Mouse (Mus musculus): ENCODE data around the gene Ifit3. TPM values are rescaled to one million over a fixed set of nuclear protein-coding genes. Genes with fewer than 3 reads are reported as not detected.

Ifit3 gene
- total and polyA plus RNA-seq, 2 experiments from 2014 or later: 1.8 to 3.1 TPM

DNA sequence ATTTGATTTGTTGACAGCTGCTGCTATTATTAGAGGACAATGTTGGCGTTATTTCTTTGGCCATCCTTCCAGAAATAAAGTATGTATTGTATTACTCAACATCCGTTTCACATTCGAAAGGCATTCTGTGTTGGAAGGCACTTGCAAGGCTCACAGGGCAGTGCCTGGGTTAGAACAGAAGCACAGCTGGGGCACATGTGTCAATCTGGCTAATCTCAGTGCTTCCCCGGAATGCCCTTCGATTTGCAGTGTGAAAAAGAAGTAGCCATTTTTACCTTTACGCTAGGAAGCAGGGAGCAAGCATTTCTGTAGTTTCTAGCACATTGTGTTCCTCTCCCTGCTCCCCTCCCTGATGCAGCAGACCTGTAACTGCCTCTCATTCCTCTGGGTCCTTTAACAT, 30.3 kb upstream of the Ifit3 start:
- DNase-seq (ENCODE audit: low spot score) (no peak), ATAC-seq (no peak)
- H3K9ac ChIP-seq (replicated peaks; ENCODE audit: low read length): no peak overlapping the region
- no peaks in the 10 kb centered on the region for H3K4me1 ChIP-seq (ENCODE audit: insufficient read depth, low read length)
- no peaks in the 10 kb centered on the region for H3K27me3 ChIP-seq (ENCODE audit: insufficient read depth, low read length)
- no peak for TF ChIP-seq CTCF (IDR thresholded peaks at IDR 0.05; ENCODE audit: low read depth)
- H3K9me3 ChIP-seq (ENCODE audit: low read length): no peaks in the 10 kb centered on the region
- H3K4me2 ChIP-seq (ENCODE audit: low read depth, low read length): 0 out of 2 replicates have a peak overlapping the region, but pooled peaks have one; percentile 11
- no peaks in the 10 kb centered on the region for H3K36me3 ChIP-seq (ENCODE audit: insufficient read depth, low read length)
- no peak overlapping the region for H3K27ac ChIP-seq
- whole genome bisulfite sequencing: 63% methylated on average over 6 of the region's 6 CpGs
- H3K4me3 ChIP-seq (ENCODE audit: low read length): no peak overlapping the region

DNA sequence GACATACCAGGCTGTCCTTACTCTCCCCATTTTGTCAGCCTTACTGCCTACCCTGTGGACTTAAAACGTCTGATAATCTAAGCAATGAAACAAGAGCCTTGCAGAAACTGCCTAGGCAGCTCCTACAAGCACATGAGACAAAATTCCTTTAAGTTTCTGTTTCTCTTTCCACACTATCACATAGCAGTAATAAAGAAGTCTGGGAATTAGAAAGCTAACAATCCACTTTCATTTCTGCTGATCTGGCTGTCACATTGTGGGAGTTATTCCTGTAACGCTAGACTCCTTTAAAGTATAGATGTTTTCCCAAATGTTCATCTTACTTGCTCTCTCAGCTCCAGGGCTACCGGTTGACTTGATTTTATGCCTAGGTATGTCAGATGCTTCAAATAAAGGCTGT, 29.8 kb upstream of the Ifit3 start:
- no peak overlapping the region for H3K9ac ChIP-seq (replicated peaks; ENCODE audit: low read length)
- WGBS: 75% methylated on average over 3 of the region's 3 CpGs
- no peak overlapping the region for H3K4me3 ChIP-seq (ENCODE audit: low read length)
- no peak for DNase-seq (ENCODE audit: low spot score)
- H3K27me3 ChIP-seq (ENCODE audit: insufficient read depth, low read length): no peaks in the 10 kb centered on the region
- TF ChIP-seq CTCF (IDR thresholded peaks at IDR 0.05; ENCODE audit: low read depth): no peak
- H3K4me2 ChIP-seq (ENCODE audit: low read depth, low read length): 0 out of 2 replicates have a peak overlapping the region, but pooled peaks have one; percentile 11
- no peaks in the 10 kb centered on the region for H3K36me3 ChIP-seq (ENCODE audit: insufficient read depth, low read length)
- no peaks in the 10 kb centered on the region for H3K4me1 ChIP-seq (ENCODE audit: insufficient read depth, low read length)
- no peaks in the 10 kb centered on the region for H3K9me3 ChIP-seq (ENCODE audit: low read length)
- ATAC-seq: no peak
- no peak overlapping the region for H3K27ac ChIP-seq

DNA sequence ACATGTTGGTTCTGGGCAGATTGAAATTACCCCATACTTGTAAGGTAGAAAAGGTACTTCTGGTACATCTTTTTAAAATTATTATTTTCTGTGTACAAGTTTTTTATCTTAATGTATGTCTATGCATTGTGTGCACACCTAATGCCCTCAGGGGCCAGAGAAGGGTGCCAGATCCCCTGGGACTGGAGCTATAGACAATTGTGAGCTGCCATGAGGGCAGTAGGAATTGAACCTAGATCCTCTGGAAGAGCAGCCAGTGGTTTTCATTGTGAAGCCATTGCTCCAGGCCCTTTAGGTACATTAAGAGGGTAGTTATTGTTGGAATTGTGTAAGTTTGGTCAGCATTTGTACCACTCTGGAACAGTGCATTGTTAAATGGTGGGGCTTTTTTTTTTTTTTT, 29.3 kb upstream of the Ifit3 start:
- Histone ChIP-seq H3K4me3 (ENCODE audit: low read length) (no peak overlapping the region), H3K27me3 (ENCODE audit: insufficient read depth, low read length) (no peaks in the 10 kb centered on the region), H3K9ac (replicated peaks; ENCODE audit: low read length) (no peak overlapping the region), H3K4me2 (ENCODE audit: low read depth, low read length) (no peak overlapping the region), H3K4me1 (ENCODE audit: insufficient read depth, low read length) (no peaks in the 10 kb centered on the region), H3K36me3 (ENCODE audit: insufficient read depth, low read length) (no peaks in the 10 kb centered on the region), H3K27ac (no peak overlapping the region), H3K9me3 (ENCODE audit: low read length) (no peaks in the 10 kb centered on the region)
- DNase-seq (ENCODE audit: low spot score): no peak
- TF ChIP-seq CTCF (IDR thresholded peaks at IDR 0.05; ENCODE audit: low read depth): no peak
- ATAC-seq: no peak

DNA sequence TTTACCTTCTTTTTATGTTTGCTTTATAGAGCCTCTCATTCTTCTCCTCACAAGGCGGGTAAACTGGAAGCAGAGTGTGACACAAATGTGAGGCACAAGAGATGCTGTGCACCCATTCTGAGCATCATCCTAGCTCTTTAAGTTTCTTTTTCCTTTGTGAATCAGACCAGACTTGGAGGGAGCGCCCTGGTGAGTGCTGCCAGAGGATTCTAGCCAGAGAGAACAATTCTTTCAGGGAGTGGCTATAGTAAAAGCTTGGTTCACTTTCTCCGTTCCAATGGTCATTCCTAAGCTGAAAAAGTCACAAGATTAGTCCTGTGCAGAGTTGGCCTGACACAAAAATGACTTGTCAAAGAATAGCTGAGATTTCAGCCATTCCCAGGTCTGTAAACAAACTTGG, 26.7 kb upstream of the Ifit3 start:
- no peak for ATAC-seq
- 77% methylated on average over 3 of the region's 3 CpGs for WGBS
- no peak overlapping the region for H3K4me3 ChIP-seq (ENCODE audit: low read length)

DNA sequence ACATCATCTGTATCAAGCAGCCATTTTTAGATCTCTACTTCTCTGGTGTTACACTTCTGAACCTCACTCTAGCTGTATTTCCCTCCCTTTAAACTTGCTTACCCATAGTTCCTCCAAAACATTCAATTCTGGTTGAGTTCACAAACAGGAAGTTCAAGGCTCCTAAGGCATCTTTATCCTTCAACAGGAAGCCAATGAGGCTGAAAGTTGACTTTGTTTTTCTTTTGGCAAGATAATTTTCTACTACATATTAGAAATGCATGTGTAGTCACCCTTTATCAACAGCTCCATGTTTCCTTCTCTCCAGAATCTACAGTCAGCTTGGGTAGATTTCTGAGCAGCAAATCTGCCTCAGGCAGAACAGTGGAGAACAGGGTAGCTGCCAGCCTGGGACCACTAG, 20.8 kb upstream of the Ifit3 start:
- H3K4me2 ChIP-seq (ENCODE audit: low read depth, low read length): no peak overlapping the region

More for the DNA sequence above, 26.7 kb upstream of the Ifit3 start:
- Histone ChIP-seq H3K4me2 (ENCODE audit: low read depth, low read length) (no peak overlapping the region), H3K27me3 (ENCODE audit: insufficient read depth, low read length) (no peaks in the 10 kb centered on the region), H3K36me3 (ENCODE audit: insufficient read depth, low read length) (no peaks in the 10 kb centered on the region), H3K4me1 (ENCODE audit: insufficient read depth, low read length) (no peaks in the 10 kb centered on the region), H3K9ac (replicated peaks; ENCODE audit: low read length) (no peak overlapping the region), H3K27ac (no peak overlapping the region), H3K9me3 (ENCODE audit: low read length) (no peaks in the 10 kb centered on the region)
- TF ChIP-seq CTCF (IDR thresholded peaks at IDR 0.05; ENCODE audit: low read depth): no peak
- DNase-seq (ENCODE audit: low spot score): no peak

DNA sequence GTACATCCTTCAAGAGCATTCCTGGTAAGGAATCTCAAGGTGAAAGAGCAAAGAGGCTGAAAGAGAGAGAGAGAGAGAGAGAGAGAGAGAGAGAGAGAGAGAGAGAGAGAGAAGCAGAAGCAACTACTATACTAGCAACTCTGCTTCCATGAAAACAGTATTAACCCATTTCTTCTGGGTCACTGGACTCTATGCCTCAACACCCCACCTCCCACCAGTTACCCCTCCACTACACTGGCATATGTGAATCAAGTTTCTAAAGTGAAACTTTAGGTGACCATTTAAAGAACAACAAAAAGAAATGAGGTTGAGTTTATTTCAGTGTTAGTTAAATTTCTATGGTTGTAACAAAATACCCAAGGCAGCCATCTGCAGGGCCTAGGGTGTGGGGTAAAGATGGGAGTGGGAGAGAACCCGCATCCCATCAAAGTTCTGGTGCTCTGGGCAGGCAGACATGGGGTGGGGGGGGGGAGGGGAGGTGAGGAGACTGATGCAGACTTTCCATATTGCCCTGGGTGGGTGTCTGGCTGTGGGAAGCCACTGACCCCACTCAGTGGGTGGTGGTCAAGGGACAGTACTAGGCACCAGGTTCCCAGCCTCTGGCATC, 17.1 kb upstream of the Ifit3 start:
- H3K27ac ChIP-seq: no peak overlapping the region
- H3K9me3 ChIP-seq (ENCODE audit: low read length): no peaks in the 10 kb centered on the region
- no peak overlapping the region for H3K4me3 ChIP-seq (ENCODE audit: low read length)
- H3K4me2 ChIP-seq (ENCODE audit: low read depth, low read length): no peak overlapping the region
- no peak for TF ChIP-seq CTCF (IDR thresholded peaks at IDR 0.05; ENCODE audit: low read depth)
- H3K9ac ChIP-seq (replicated peaks; ENCODE audit: low read length): no peak overlapping the region
- no peaks in the 10 kb centered on the region for H3K27me3 ChIP-seq (ENCODE audit: insufficient read depth, low read length)
- ATAC-seq (no peak), DNase-seq (ENCODE audit: low spot score) (no peak)
- H3K36me3 ChIP-seq (ENCODE audit: insufficient read depth, low read length): no peaks in the 10 kb centered on the region
- WGBS: 71% methylated on average over 1 of the region's 1 CpGs
- H3K4me1 ChIP-seq (ENCODE audit: insufficient read depth, low read length): no peaks in the 10 kb centered on the region

More for the DNA sequence above, 20.8 kb upstream of the Ifit3 start:
- TF ChIP-seq CTCF (IDR thresholded peaks at IDR 0.05; ENCODE audit: low read depth): no peak
- H3K27me3 ChIP-seq (ENCODE audit: insufficient read depth, low read length): no peaks in the 10 kb centered on the region
- DNase-seq (ENCODE audit: low spot score): no peak
- no peak overlapping the region for H3K4me3 ChIP-seq (ENCODE audit: low read length)
- no peak for ATAC-seq
- no peaks in the 10 kb centered on the region for H3K9me3 ChIP-seq (ENCODE audit: low read length)
- no peak overlapping the region for H3K9ac ChIP-seq (replicated peaks; ENCODE audit: low read length)
- no peaks in the 10 kb centered on the region for H3K4me1 ChIP-seq (ENCODE audit: insufficient read depth, low read length)
- no peak overlapping the region for H3K27ac ChIP-seq
- no peaks in the 10 kb centered on the region for H3K36me3 ChIP-seq (ENCODE audit: insufficient read depth, low read length)

DNA sequence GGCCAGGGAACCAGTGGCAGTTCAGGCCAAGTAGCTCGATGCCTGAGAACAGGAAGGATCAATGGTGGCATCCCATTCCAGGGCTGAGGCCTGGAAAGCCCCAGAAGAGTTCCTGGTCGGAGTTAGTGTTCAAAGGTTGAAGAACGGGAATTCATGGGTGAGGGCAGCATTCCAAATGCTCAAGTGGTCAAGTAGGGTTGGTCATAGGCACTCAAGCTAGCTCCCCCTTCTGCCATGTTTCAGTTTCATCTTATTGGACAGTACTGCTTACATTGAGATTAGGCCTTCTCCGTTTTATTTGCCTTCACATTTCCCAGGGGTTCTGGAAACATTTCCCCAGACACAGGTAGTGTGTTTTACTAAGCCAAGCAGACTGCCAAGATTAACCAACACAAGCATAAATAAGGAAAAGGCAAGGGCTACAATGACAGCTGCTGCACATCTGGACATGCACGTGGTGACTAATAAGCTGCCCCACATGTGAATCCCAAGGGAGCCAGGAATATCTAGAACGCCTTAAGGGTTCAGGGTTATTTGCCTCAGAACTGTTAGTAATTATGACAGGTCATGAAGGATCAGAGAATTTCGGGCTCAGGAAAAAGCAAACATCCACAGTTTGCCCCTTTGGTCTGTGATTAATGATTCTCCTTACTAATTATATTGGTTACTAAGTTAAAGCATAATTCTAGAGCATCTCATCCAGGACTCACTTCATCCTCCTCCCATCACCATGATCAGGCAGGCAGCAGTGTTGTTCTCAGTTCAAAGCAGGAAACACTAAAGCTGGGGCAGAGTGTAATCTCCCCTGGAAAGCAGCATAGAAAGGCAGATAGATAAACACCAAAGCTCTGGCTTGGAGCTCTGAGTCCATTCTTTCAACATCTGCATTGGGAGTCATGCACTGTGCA, 14.1 kb upstream of the Ifit3 start:
- ATAC-seq: no peak

More for the DNA sequence above, 14.1 kb upstream of the Ifit3 start:
- no peak overlapping the region for H3K9ac ChIP-seq (replicated peaks; ENCODE audit: low read length)
- DNase-seq (ENCODE audit: low spot score): no peak
- no peaks in the 10 kb centered on the region for H3K27me3 ChIP-seq (ENCODE audit: insufficient read depth, low read length)
- H3K9me3 ChIP-seq (ENCODE audit: low read length): no peaks in the 10 kb centered on the region
- 81% methylated on average over 7 of the region's 7 CpGs for WGBS
- H3K4me2 ChIP-seq (ENCODE audit: low read depth, low read length): no peak overlapping the region
- H3K27ac ChIP-seq: no peak overlapping the region
- no peaks in the 10 kb centered on the region for H3K36me3 ChIP-seq (ENCODE audit: insufficient read depth, low read length)
- H3K4me1 ChIP-seq (ENCODE audit: insufficient read depth, low read length): no peaks in the 10 kb centered on the region
- no peak for TF ChIP-seq CTCF (IDR thresholded peaks at IDR 0.05; ENCODE audit: low read depth)
- no peak overlapping the region for H3K4me3 ChIP-seq (ENCODE audit: low read length)

All from hindbrain, postnatal 0 days (tissue).